Mouse (Mus musculus) neural tube, embryonic 15.5 days (tissue): Measurements from ENCODE around the gene Fhit. TPM values are rescaled to one million over a fixed set of nuclear protein-coding genes. Genes with fewer than 3 reads are reported as not detected.

Experiments
- ATAC-seq: fragments of 200-750 bp; cut with Nextera tagmentation; 2 replicates; pipeline ENCODE4 v1.8.0; 2017; ENCODE audit warnings: mild to moderate bottlenecking, moderate TSS enrichment, moderate library complexity; ENCODE audit not compliant: low FRiP score
- H3K27ac ChIP-seq: fragments of 300-500 bp; sonication (generic); replicated peaks from 2 replicates; pipeline ENCODE4 v1.5.1; 2015; ENCODE audit warnings: mild to moderate bottlenecking, inconsistent platforms
- H3K27me3 ChIP-seq: fragments of 300-500 bp; sonication (generic); replicated peaks from 2 replicates; pipeline ENCODE4 v1.6.1; 2015; ENCODE audit warnings: inconsistent platforms
- H3K36me3 ChIP-seq: fragments of 300-500 bp; sonication (generic); 2 replicates; pipeline ENCODE4 v1.6.1; 2015; ENCODE audit warnings: inconsistent platforms
- H3K4me1 ChIP-seq: fragments of 300-500 bp; sonication (generic); 2 replicates; pipeline ENCODE4 v1.6.1; 2015; ENCODE audit warnings: inconsistent platforms
- H3K4me2 ChIP-seq: fragments of 300-500 bp; sonication (generic); 2 replicates; pipeline ENCODE4 v1.6.1; 2015; ENCODE audit warnings: inconsistent platforms, mild to moderate bottlenecking, moderate library complexity
- H3K4me3 ChIP-seq: fragments of 300-500 bp; sonication (generic); replicated peaks from 2 replicates; pipeline ENCODE4 v1.5.1; 2015; ENCODE audit warnings: mild to moderate bottlenecking, inconsistent platforms
- H3K9ac ChIP-seq: fragments of 300-500 bp; sonication (generic); replicated peaks from 2 replicates; pipeline ENCODE4 v1.6.1; 2015; ENCODE audit warnings: mild to moderate bottlenecking, inconsistent platforms
- H3K9me3 ChIP-seq: fragments of 300-500 bp; sonication (generic); replicated peaks from 2 replicates; pipeline ENCODE4 v1.6.1; 2016; ENCODE audit warnings: inconsistent platforms
- WGBS: fragments of 180-500 bp; shearing (Covaris S2); methylation state at CpG from one replicate; pipeline ENCODE4 v1.1.7; 2015; ENCODE audit warnings: mixed read lengths; 5-methylcytosine and 5-hydroxymethylcytosine counted together
- polyA plus RNA-seq: library from polyadenylated mRNA; unstranded; fragments of >200 nt; fragmentation: Nextera tagmentation; extraction: Ambion mirVana; gene quantifications from 2 replicates; pipeline ENCODE4 v1.2.1, GENCODE M21; 2015

Fhit gene
- polyA plus RNA-seq, 1 experiment from 2014 or later: 7.5 TPM

DNA sequence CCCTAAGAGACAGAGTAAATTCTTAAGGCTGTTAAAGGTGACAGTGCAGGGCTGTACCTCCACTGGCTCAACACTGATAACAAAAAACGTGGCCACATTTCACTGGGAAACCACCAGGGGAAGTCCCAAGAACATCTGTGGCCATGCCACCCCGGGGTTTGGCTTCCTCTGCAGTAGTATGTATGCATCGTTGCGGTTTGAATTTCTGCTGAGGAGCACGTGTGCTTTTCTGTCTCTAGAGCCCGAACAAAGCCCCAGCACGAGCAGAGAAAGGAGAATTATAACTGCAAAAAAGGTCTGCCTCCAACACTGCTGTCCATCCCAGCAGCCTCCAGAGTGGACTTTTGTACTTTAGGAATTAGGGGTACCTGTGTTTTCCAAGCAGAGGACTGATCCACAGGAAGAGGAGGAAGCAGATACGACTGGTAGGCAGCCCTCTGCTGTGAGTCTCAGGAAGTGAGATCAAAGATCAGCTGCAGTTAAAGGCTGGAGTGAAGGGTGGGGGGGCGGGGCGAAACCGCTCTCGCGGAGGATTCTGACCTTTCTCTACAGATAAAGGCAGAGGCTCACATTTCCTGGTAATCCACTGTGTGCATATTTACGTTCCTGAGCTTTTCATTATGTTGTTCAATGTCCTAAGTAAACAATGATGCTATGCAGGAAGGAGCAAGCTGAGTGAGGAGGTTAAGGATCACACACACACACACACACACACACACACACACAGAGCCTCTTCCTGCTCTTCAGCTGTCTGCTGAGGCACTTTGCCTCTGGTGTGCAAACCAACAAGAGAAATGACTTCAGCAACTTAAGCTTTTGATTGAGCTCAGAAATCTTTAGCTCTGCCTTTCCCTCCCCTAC lies 708.6 kb downstream of the Fhit start:
- H3K4me3 ChIP-seq: peak overlapping the region; percentile 21; the same call in 1 of the 2 replicates
- peak; percentile 68; the same call in 1 of the 2 replicates for ATAC-seq
- WGBS: 15% methylated on average over 14 of the region's 14 CpGs
- peak overlapping the region; percentile 46 for H3K4me2 ChIP-seq
- H3K4me1 ChIP-seq: peaks cover 7% of the 10 kb centered on the region
- no peaks in the 10 kb centered on the region for H3K36me3 ChIP-seq
- no peaks in the 10 kb centered on the region for H3K27me3 ChIP-seq
- H3K9me3 ChIP-seq: no peaks in the 10 kb centered on the region
- peak overlapping the region; percentile 11; the same call in 1 of the 2 replicates for H3K27ac ChIP-seq
- H3K9ac ChIP-seq: no peak overlapping the region

DNA sequence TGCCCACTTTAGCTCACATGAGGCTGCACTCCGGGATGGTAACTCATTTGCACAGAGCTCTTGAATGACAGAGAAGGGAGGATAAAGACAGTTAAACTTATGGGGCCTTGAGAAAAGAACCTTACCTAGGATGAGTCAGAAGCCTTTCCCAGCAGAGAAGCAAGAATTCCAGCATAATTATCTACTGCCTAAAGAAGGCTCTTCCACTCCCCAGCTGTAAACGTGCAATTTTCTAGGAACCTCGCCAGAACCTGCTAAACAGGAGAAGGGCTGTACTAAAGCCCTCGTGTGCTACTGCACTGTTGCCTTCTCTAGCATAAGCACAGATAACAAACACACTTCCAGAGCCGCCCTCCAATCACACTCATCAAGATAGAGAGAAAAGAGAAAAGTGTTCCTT lies 709.6 kb downstream of the Fhit start:
- no peak for ATAC-seq
- Histone ChIP-seq H3K4me3 (no peak overlapping the region), H3K9me3 (no peaks in the 10 kb centered on the region), H3K4me2 (no peak overlapping the region), H3K4me1 (peaks cover 7% of the 10 kb centered on the region), H3K9ac (no peak overlapping the region), H3K27me3 (no peaks in the 10 kb centered on the region), H3K27ac (no peak overlapping the region), H3K36me3 (no peaks in the 10 kb centered on the region)
- WGBS: 77% methylated on average over 5 of the region's 5 CpGs

DNA sequence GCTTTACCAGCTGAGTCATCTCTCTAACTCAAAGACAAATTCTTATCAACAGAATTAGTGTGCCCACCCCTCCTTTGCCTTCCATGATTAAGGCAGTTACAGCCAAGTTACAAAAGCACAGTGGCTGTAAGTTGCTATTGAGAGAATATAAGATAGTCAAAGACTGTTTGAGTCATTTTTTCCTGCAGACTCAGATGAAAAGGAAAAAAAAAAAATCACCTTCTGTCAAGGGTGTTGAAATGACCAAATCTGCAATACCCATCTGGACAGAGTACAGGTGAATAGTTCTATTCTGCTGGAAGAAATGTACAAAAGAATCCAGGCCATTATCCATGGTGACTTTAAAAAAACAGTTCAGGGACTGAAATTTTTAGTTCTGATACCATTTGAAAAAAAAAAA lies 716.5 kb downstream of the Fhit start:
- no peaks in the 10 kb centered on the region for H3K4me1 ChIP-seq
- no peak overlapping the region for H3K4me3 ChIP-seq
- no peak overlapping the region for H3K9ac ChIP-seq
- H3K27ac ChIP-seq: no peak overlapping the region
- H3K4me2 ChIP-seq: no peak overlapping the region
- no peaks in the 10 kb centered on the region for H3K9me3 ChIP-seq
- ATAC-seq: no peak
- H3K27me3 ChIP-seq: no peaks in the 10 kb centered on the region
- H3K36me3 ChIP-seq: no peaks in the 10 kb centered on the region

DNA sequence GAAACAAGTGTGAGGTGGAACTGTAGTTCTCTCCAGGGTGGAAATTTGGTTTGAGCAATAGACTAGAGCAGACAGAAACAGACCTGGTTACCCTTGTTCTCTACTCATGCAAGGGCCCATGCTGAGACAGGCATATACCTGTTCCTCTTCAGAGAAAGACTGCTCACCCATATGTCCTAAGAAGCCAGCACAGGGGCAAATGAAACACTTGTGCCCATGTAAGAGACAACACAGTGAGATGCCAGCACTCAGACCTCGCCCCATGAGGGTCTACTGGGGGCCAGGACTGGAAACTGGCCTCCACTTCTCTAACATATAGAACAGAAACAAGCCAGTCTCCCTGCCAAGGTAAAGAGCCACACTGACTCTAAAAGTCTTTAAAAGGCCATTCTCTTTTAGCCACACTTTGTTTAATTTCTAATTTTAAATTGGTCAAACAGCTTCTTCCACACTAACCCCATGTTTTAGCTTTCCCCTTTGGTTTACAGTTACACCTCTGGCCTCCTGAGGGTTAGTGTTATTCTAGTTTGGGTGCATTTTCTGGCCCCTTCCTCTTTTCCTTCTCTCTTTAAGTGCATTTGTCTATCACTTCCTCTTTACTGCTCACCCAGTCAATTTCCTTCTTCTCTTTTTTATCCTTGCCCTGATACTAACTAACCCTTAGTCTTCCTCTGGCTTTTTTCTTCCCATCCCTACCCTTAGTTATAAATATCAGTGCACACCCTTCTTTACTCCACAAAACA lies 722.7 kb downstream of the Fhit start:
- no peaks in the 10 kb centered on the region for H3K27me3 ChIP-seq
- H3K27ac ChIP-seq: no peak overlapping the region
- H3K4me2 ChIP-seq: no peak overlapping the region
- H3K9ac ChIP-seq: no peak overlapping the region
- 70% methylated on average over 1 of the region's 1 CpGs for WGBS
- ATAC-seq: no peak
- no peak overlapping the region for H3K4me3 ChIP-seq
- H3K4me1 ChIP-seq: no peaks in the 10 kb centered on the region
- H3K9me3 ChIP-seq: no peaks in the 10 kb centered on the region
- H3K36me3 ChIP-seq: no peaks in the 10 kb centered on the region

DNA sequence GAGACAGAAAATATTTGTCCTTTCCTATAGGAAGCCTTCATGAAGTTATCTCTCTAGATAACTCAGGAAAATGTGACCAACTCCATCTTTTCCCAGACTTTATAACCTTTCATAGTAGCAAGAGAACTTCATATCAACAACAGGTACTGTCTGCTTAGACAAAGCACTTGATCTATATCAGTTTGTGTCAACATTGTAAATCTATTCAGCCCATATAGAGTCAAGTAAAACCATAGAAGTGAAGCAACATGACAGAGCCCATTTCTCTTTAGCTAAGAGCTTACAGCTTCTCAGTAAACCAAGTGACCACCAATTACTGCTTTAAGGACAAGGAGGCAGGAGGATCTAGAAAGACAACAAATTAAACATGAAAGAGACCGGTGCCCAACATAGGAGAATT lies 725.6 kb downstream of the Fhit start:
- Histone ChIP-seq H3K4me1 (no peaks in the 10 kb centered on the region), H3K4me2 (no peak overlapping the region), H3K9me3 (no peaks in the 10 kb centered on the region), H3K4me3 (no peak overlapping the region), H3K27me3 (no peaks in the 10 kb centered on the region), H3K9ac (no peak overlapping the region), H3K27ac (no peak overlapping the region), H3K36me3 (no peaks in the 10 kb centered on the region)
- ATAC-seq: no peak
- WGBS: 92% methylated on average over 1 of the region's 1 CpGs

DNA sequence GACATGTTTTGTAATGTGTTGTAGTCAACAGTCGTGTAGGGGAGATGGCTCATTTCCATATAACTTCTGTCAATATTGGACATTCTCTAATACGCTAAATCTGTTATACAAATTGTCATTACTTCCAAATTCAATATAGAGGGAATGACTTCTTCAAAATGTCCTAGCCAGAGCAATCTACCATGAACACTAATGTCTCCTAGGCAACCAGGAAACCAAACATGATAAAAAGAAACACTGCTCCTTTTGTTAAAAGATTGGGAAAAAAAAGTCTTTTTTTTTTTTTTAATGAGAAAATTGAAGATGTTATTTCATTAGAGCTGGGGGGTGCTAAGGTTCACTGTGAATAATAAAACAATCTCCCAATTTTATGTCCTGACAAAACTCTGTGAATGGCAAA lies 729.3 kb downstream of the Fhit start:
- Histone ChIP-seq H3K4me2 (no peak overlapping the region), H3K9me3 (no peaks in the 10 kb centered on the region), H3K9ac (no peak overlapping the region), H3K27me3 (no peaks in the 10 kb centered on the region), H3K4me1 (no peaks in the 10 kb centered on the region), H3K27ac (no peak overlapping the region), H3K4me3 (no peak overlapping the region), H3K36me3 (no peaks in the 10 kb centered on the region)
- ATAC-seq: no peak
- WGBS: 93% methylated on average over 2 of the region's 2 CpGs

DNA sequence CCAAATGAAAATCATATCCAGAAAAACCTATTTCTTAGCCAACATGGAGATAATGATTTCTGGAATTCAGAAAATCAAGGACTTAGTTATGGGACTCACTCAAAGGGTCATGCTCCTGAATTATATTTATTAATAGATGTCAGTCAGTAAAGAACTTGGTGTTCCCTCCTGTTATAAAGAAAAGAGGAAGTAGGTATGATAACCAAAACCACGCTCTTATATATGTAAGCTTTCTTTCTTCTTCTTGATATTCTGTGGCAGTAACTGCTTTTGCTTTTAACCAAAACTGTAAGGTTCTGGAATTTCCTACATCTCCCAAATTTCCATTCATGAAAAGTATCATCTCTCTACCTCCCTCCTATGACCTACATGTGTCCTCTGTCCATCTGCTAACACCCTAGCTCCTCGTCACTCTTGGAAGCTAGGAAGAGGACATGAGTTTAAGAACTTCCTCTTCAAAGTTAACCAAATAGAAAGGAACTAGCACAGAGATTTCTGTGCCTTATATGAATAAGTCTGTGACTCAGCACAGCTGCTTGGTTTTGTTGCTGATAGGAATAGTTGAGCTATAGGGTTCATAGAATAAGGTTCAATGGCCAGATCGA lies 731.3 kb downstream of the Fhit start:
- 97% methylated on average over 3 of the region's 3 CpGs for WGBS
- no peaks in the 10 kb centered on the region for H3K36me3 ChIP-seq
- no peak for ATAC-seq
- no peak overlapping the region for H3K4me2 ChIP-seq
- no peaks in the 10 kb centered on the region for H3K9me3 ChIP-seq
- no peak overlapping the region for H3K27ac ChIP-seq
- no peaks in the 10 kb centered on the region for H3K4me1 ChIP-seq
- H3K4me3 ChIP-seq: no peak overlapping the region
- no peaks in the 10 kb centered on the region for H3K27me3 ChIP-seq
- no peak overlapping the region for H3K9ac ChIP-seq

DNA sequence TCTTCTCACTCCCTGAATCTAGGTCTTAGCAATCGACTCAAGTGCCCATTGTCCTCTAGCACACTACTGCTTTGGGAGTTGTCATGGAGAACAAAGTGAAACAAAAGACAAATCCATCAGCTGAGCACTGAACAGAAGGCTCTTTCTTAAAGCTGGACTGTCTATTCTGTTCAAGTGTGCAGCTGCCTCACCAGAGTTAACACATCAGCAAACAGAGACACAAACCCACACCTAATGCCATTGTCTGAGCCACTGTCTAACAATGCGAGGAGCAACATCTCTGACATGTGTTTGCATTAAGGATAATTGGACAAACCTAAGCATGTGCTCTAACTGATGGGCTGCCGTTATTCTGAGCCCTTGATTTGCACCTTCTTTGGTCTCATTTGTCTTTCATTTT lies 738.3 kb downstream of the Fhit start:
- Histone ChIP-seq H3K4me3 (no peak overlapping the region), H3K4me1 (no peaks in the 10 kb centered on the region), H3K9me3 (no peaks in the 10 kb centered on the region), H3K27me3 (no peaks in the 10 kb centered on the region), H3K9ac (no peak overlapping the region), H3K27ac (no peak overlapping the region), H3K4me2 (no peak overlapping the region), H3K36me3 (no peaks in the 10 kb centered on the region)
- ATAC-seq: no peak
- 17% methylated on average over 3 of the region's 3 CpGs for WGBS

DNA sequence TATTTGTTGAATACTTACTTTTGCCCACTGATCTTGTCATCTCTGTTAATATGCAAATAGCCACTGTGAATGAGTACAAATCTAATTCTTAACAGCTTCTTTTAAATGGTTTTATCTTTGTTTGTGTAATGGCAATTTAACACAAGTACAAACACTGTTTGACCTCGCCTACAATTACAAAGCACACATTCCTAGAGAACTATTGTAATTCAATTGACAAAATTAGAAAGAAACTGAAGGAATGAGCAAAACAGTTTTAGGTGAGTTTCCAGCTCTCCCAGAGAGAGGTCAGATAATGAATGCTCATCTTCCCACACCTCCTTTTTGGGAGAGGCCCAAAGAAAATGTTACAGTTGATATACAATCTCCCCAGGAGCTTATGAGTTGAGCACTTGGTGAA lies 739.6 kb downstream of the Fhit start:
- Histone ChIP-seq H3K4me2 (no peak overlapping the region), H3K4me3 (no peak overlapping the region), H3K9ac (no peak overlapping the region), H3K4me1 (no peaks in the 10 kb centered on the region), H3K27ac (no peak overlapping the region), H3K9me3 (no peaks in the 10 kb centered on the region), H3K36me3 (no peaks in the 10 kb centered on the region), H3K27me3 (no peaks in the 10 kb centered on the region)
- no peak for ATAC-seq
- WGBS: 71% methylated on average over 1 of the region's 1 CpGs

DNA sequence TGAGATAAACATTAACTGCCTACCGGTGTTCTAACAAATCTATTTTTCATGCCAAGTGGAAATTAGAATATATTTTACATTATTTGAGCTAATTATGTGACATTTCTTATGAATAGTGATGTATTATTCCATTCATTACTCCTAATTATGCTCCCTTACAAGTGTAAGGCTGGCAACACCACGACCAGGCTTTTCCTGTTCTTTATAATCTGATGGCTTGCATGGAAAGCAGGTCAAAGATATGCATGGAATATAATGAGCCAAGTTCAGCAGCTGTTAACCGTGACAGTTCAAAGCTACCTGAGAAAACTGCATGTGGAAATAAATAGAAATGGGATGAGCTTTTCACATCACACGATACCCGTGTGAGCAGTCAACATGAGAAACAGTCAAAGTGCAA lies 746.8 kb downstream of the Fhit start:
- Histone ChIP-seq H3K27ac (no peak overlapping the region), H3K36me3 (no peaks in the 10 kb centered on the region), H3K4me2 (no peak overlapping the region), H3K4me3 (no peak overlapping the region), H3K9ac (no peak overlapping the region), H3K9me3 (no peaks in the 10 kb centered on the region), H3K27me3 (no peaks in the 10 kb centered on the region), H3K4me1 (no peaks in the 10 kb centered on the region)
- ATAC-seq: no peak
- WGBS: 83% methylated on average over 5 of the region's 5 CpGs

DNA sequence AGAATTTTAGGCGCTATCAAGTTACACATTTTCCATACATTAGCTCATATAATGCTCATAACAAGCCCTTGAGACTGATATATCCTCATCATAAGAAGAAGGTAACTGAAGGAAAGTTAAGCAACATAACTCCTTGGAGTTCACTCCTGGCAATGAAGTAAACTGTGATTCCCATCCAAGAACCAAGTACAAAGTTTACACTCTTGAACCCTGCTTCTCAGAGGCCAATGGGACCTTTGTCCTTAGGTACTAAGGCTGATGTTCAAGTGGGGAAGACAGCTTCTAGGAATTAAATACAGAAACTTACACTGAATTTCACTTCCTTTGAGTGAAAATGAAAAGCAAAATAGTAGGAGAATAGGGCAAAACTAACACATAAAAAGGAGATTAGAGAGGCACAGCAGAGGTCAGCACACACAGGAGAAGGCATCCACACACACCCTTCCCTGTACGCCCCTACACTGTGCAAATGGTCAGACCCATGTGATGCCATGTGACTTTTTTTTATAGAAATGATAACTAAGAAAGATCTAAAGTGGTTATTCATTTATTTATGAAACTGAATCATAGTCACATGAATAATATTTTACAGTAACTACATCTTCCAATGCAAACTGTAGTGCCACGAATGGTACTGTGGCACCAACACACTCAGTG lies 752.4 kb downstream of the Fhit start:
- H3K4me2 ChIP-seq: no peak overlapping the region
- H3K9ac ChIP-seq: no peak overlapping the region
- WGBS: 94% methylated on average over 3 of the region's 3 CpGs
- no peak for ATAC-seq
- no peaks in the 10 kb centered on the region for H3K9me3 ChIP-seq
- H3K27me3 ChIP-seq: no peaks in the 10 kb centered on the region
- H3K36me3 ChIP-seq: no peaks in the 10 kb centered on the region
- no peaks in the 10 kb centered on the region for H3K4me1 ChIP-seq
- no peak overlapping the region for H3K4me3 ChIP-seq
- H3K27ac ChIP-seq: no peak overlapping the region
